Mouse (Mus musculus) small intestine, adult 2 months (tissue): ENCODE results near the gene Acbd5.

ENCODE experiments used
- CTCF ChIP-seq: fragments of 200-500 bp; IDR thresholded peaks from 2 replicates; pipeline ENCODE4 v1.5.1; 2012; ENCODE audit warnings: low read depth, mild to moderate bottlenecking, control low read depth, inconsistent platforms, low read length, moderate library complexity, mixed read lengths; ENCODE audit not compliant: insufficient replicate concordance, insufficient read length; ENCODE audit errors: extremely low read depth
- POLR2A ChIP-seq: fragments of 200-500 bp; IDR thresholded peaks from 2 replicates; pipeline ENCODE4 v1.6.1; 2012; ENCODE audit warnings: low read depth, mild to moderate bottlenecking, control low read depth, inconsistent platforms, low read length, moderate library complexity

- no peak for TF ChIP-seq CTCF
- TF ChIP-seq POLR2A: no peak
These were observed 48.8 kb upstream of the Acbd5 start for GRCm38 (mm10) chr2:23019170-23019569.
